Mouse (Mus musculus): Measurements from ENCODE around the gene Eid3. TPM values are rescaled to one million over a fixed set of nuclear protein-coding genes. Genes with fewer than 3 reads are reported as not detected.

The Eid3 gene
- 2.1 and 2.3 TPM in 2 replicates for total RNA-seq (2014; rRNA removed)
- 0.26 and 0.50 TPM in 2 replicates for polyA plus RNA-seq (2012; rRNA removed)

DNA sequence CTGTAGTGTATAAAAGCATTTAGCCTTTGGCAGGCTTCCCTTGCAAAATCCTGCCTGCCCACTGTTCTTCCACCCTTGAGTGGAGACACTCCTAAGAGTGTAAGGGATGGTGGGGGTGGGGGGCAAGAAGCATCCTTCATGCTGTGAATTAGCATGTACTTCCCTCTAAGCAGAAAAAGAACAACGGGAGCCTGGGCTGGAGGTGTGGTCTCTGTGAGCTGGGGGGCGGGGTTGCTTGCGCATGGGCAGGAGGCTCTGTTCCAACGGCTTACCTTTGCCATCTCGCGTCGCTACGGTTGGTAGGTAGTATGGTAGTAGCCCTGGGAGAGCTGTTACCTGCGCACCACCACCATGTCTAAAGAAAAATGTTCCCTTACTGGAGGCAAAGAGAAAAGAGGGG, at the start of gene Eid3:
TSS of gene Eid3 (plus strand) at position 271 of the 400 bp plus-strand sequence.
- 68% methylated on average over 9 of the region's 9 CpGs for WGBS
- TF ChIP-seq POLR2A (IDR thresholded peaks at IDR 0.05; ENCODE audit: extremely low read depth, insufficient read depth, low read length) (no peak), CTCF (IDR thresholded peaks at IDR 0.05; ENCODE audit: low read depth, low read length) (no peak)
- H3K27ac ChIP-seq (replicated peaks; ENCODE audit: insufficient read depth, low read depth, low read length) = no peak within 1 kb of the TSS
- H3K4me3 ChIP-seq (ENCODE audit: insufficient read depth, low read depth, low read length) = no peak within 1 kb of the TSS
- no peaks in the 10 kb centered on the region for H3K27me3 ChIP-seq (ENCODE audit: control insufficient read depth, insufficient read depth, low read length)
- no peak for DNase-seq (ENCODE audit: extremely low read depth, low read depth, low spot score)
- peaks cover 40% of the 10 kb centered on the region for H3K79me2 ChIP-seq (ENCODE audit: control insufficient read depth, insufficient read depth, low read length)
- H3K36me3 ChIP-seq (ENCODE audit: control insufficient read depth, insufficient read depth, low read length) = peaks cover 31% of the 10 kb centered on the region
- H3K9ac ChIP-seq (ENCODE audit: low read depth, low read length) = no peak within 1 kb of the TSS
- H3K4me1 ChIP-seq (ENCODE audit: control insufficient read depth, insufficient read depth, low read length) = peaks cover 13% of the 10 kb centered on the region

DNA sequence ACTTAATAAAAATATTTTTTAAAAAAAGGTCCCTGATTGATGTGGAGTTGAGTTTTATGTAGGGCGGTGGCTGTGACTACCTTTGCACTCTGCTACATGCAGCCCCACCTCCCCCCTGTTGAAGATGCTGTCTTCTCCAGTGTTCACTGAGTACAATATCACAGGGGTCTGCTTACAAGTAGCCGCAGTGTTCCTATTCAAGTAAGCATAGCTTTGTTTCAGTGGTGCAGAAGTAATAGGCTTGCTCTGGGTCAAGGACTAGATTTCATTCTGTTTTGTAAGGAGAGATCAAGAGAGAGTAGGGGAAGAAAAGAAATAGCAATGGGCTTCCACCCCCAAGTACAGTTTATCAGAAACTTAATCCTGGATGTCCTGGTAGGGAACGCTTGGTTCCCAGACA, 48.9 kb upstream of the Eid3 start:
- Histone ChIP-seq H3K27ac (replicated peaks; ENCODE audit: insufficient read depth, low read depth, low read length) (no peak overlapping the region), H3K79me2 (ENCODE audit: control insufficient read depth, insufficient read depth, low read length) (no peaks in the 10 kb centered on the region), H3K27me3 (ENCODE audit: control insufficient read depth, insufficient read depth, low read length) (no peaks in the 10 kb centered on the region), H3K36me3 (ENCODE audit: control insufficient read depth, insufficient read depth, low read length) (no peaks in the 10 kb centered on the region), H3K4me3 (ENCODE audit: insufficient read depth, low read depth, low read length) (no peak overlapping the region), H3K9ac (ENCODE audit: low read depth, low read length) (no peak overlapping the region), H3K4me1 (ENCODE audit: control insufficient read depth, insufficient read depth, low read length) (0 out of 2 replicates have a peak, but pooled peaks cover 4% of the 10 kb centered on the region)
- no peak for DNase-seq (ENCODE audit: extremely low read depth, low read depth, low spot score)
- 98% methylated on average over 3 of the region's 3 CpGs for WGBS
- TF ChIP-seq POLR2A (IDR thresholded peaks at IDR 0.05; ENCODE audit: extremely low read depth, insufficient read depth, low read length) (no peak), CTCF (IDR thresholded peaks at IDR 0.05; ENCODE audit: low read depth, low read length) (no peak)

DNA sequence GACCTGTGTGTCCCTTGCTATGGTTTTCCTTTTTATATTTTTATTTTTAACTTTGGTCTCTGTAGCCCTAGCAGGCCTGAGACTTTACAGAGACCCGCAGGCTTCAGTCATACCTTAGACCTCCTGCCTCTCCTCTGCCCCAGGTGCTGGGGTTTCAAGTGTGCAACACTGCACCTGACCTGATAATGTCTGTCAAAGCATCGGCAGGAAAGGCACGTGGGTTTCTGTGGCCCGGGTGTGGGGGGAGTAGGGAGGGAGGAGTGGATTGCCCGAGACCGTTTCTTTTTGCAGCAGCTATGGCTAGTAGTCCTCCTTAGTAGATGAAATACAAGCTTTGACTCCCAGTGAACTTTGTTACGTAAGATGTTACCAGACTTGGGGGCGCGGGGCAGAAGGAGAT, 48.5 kb upstream of the Eid3 start:
- H3K79me2 ChIP-seq (ENCODE audit: control insufficient read depth, insufficient read depth, low read length) = no peaks in the 10 kb centered on the region
- 0 out of 2 replicates have a peak, but pooled peaks cover 4% of the 10 kb centered on the region for H3K4me1 ChIP-seq (ENCODE audit: control insufficient read depth, insufficient read depth, low read length)
- 68% methylated on average over 9 of the region's 9 CpGs for WGBS
- no peaks in the 10 kb centered on the region for H3K36me3 ChIP-seq (ENCODE audit: control insufficient read depth, insufficient read depth, low read length)
- TF ChIP-seq POLR2A (IDR thresholded peaks at IDR 0.05; ENCODE audit: extremely low read depth, insufficient read depth, low read length) (no peak), CTCF (IDR thresholded peaks at IDR 0.05; ENCODE audit: low read depth, low read length) (no peak)
- no peak overlapping the region for H3K27ac ChIP-seq (replicated peaks; ENCODE audit: insufficient read depth, low read depth, low read length)
- DNase-seq (ENCODE audit: extremely low read depth, low read depth, low spot score) = no peak
- no peaks in the 10 kb centered on the region for H3K27me3 ChIP-seq (ENCODE audit: control insufficient read depth, insufficient read depth, low read length)
- no peak overlapping the region for H3K4me3 ChIP-seq (ENCODE audit: insufficient read depth, low read depth, low read length)
- no peak overlapping the region for H3K9ac ChIP-seq (ENCODE audit: low read depth, low read length)

DNA sequence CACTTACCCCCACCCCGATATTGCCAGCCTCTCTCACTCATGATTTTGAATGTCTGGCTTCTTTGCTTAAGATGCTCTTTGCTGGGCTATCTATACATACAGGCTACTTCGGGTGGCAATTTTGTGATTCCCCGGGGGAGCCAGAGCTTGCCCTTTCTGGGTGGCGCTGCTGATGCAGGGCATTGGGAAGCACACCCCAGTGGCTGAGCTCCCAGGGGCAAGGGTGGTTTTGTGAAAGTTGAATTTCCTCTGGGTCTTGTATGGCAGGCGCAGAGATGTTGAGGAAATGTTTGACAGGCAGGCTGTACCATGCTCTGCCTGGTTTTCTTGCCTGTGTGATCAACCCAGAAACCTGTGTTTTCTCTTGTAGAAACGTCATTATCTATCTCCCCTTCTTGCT, 47.8 kb upstream of the Eid3 start:
- H3K9ac ChIP-seq (ENCODE audit: low read depth, low read length) = no peak overlapping the region
- 86% methylated on average over 6 of the region's 6 CpGs for WGBS
- no peaks in the 10 kb centered on the region for H3K79me2 ChIP-seq (ENCODE audit: control insufficient read depth, insufficient read depth, low read length)
- DNase-seq (ENCODE audit: extremely low read depth, low read depth, low spot score) = no peak
- no peak for TF ChIP-seq POLR2A (IDR thresholded peaks at IDR 0.05; ENCODE audit: extremely low read depth, insufficient read depth, low read length)
- TF ChIP-seq CTCF (IDR thresholded peaks at IDR 0.05; ENCODE audit: low read depth, low read length) = no peak
- no peaks in the 10 kb centered on the region for H3K27me3 ChIP-seq (ENCODE audit: control insufficient read depth, insufficient read depth, low read length)
- H3K4me3 ChIP-seq (ENCODE audit: insufficient read depth, low read depth, low read length) = no peak overlapping the region
- H3K36me3 ChIP-seq (ENCODE audit: control insufficient read depth, insufficient read depth, low read length) = no peaks in the 10 kb centered on the region
- no peak overlapping the region for H3K27ac ChIP-seq (replicated peaks; ENCODE audit: insufficient read depth, low read depth, low read length)
- 0 out of 2 replicates have a peak, but pooled peaks cover 4% of the 10 kb centered on the region for H3K4me1 ChIP-seq (ENCODE audit: control insufficient read depth, insufficient read depth, low read length)

DNA sequence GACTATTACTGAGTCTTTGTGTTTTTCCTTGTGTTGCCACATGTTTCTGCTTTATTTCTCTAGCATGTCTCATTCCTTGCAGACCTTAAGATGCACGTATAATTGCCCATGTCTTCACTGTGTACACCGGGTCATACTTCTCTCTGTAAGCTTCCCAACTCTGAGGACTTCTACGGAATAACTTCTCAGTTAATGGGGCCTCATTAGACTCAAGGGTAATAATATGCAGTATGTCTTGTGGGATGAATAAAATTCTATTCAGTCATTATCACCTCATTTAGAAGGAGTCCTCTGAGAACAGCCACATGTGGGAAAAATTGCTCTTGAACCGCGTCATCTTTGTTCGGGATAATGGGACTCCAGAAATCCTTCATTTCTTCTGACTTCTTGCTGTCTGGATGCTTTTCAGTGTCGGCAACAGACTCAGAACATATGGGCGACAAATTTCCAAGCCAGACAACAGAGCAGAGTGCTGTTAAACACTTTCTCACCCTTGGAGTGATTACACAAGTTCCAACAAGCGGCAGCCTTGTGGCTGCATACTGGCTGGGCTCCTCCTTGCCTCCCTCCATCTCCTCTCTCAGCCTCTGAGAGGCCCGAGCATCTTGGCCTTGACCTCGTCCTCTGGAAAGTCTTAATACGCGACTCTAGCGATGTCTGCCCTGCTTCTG, 43.2 kb upstream of the Eid3 start:
- no peaks in the 10 kb centered on the region for H3K27me3 ChIP-seq (ENCODE audit: control insufficient read depth, insufficient read depth, low read length)
- no peak overlapping the region for H3K9ac ChIP-seq (ENCODE audit: low read depth, low read length)
- H3K27ac ChIP-seq (replicated peaks; ENCODE audit: insufficient read depth, low read depth, low read length) = no peak overlapping the region
- DNase-seq (ENCODE audit: extremely low read depth, low read depth, low spot score) = no peak
- TF ChIP-seq POLR2A (IDR thresholded peaks at IDR 0.05; ENCODE audit: extremely low read depth, insufficient read depth, low read length) (no peak), CTCF (IDR thresholded peaks at IDR 0.05; ENCODE audit: low read depth, low read length) (no peak)
- H3K4me3 ChIP-seq (ENCODE audit: insufficient read depth, low read depth, low read length) = no peak overlapping the region
- H3K79me2 ChIP-seq (ENCODE audit: control insufficient read depth, insufficient read depth, low read length) = no peaks in the 10 kb centered on the region
- H3K36me3 ChIP-seq (ENCODE audit: control insufficient read depth, insufficient read depth, low read length) = no peaks in the 10 kb centered on the region
- no peaks in the 10 kb centered on the region for H3K4me1 ChIP-seq (ENCODE audit: control insufficient read depth, insufficient read depth, low read length)
- WGBS = 90% methylated on average over 14 of the region's 14 CpGs

DNA sequence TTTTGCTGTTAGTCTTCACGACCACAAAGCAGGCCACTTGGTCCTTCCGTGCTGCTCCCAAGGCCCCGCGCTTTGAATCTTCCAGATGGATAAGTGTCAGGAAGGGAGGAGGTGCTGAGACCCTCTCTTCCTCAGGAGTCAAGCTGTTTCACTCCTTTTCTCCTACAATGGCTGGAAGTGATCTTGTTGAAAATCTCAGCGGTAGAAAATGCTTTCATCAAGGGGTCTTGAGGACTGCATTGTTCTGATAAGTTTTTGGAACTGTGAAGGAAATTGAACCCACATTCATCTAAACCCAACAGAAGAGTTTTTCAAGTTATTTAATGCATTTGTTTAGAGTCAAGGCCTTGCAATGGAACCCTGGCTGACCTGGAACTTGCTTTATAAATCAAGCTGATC, 42.6 kb upstream of the Eid3 start:
- Histone ChIP-seq H3K4me1 (ENCODE audit: control insufficient read depth, insufficient read depth, low read length) (no peaks in the 10 kb centered on the region), H3K27me3 (ENCODE audit: control insufficient read depth, insufficient read depth, low read length) (no peaks in the 10 kb centered on the region), H3K27ac (replicated peaks; ENCODE audit: insufficient read depth, low read depth, low read length) (no peak overlapping the region), H3K4me3 (ENCODE audit: insufficient read depth, low read depth, low read length) (no peak overlapping the region), H3K79me2 (ENCODE audit: control insufficient read depth, insufficient read depth, low read length) (no peaks in the 10 kb centered on the region), H3K9ac (ENCODE audit: low read depth, low read length) (no peak overlapping the region), H3K36me3 (ENCODE audit: control insufficient read depth, insufficient read depth, low read length) (no peaks in the 10 kb centered on the region)
- DNase-seq (ENCODE audit: extremely low read depth, low read depth, low spot score) = no peak
- WGBS = 87% methylated on average over 5 of the region's 5 CpGs
- TF ChIP-seq POLR2A (IDR thresholded peaks at IDR 0.05; ENCODE audit: extremely low read depth, insufficient read depth, low read length) = no peak
- TF ChIP-seq CTCF (IDR thresholded peaks at IDR 0.05; ENCODE audit: low read depth, low read length) = no peak
